Mouse (Mus musculus): ENCODE data around the gene Dnajc6. TPM values are rescaled to one million over a fixed set of nuclear protein-coding genes. Genes with fewer than 3 reads are reported as not detected.

Gene Dnajc6
- total RNA-seq, 2 experiments from 2014 or later: 1.3 to 3.4 TPM

DNA sequence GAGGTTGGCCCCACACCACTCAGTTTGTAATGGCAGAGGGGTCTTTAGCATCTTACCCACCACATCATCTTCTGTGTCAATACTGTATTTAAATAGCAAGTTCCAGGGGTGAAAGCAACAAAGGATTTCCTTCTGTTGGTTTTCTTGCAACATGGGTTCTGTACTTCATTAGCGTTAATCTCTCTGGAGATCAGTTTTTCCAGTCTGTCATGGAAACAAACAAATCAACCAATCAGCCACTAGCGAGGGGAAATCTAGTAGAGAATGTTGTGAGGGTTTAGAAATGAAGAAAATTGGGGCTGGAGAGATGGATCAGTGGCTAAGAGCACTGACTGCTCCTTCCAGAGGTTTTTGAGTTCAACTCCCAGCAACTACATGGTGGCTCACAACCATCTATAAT lies 9.5 kb downstream of the Dnajc6 start:
- no peak for ATAC-seq (replicated peaks; ENCODE audit: low FRiP score, poor library complexity, severe bottlenecking)

GRCm38 (mm10) chr4:101506372-101506771 lies 9.9 kb downstream of the Dnajc6 start:
- no peak for ATAC-seq (replicated peaks; ENCODE audit: low FRiP score, poor library complexity, severe bottlenecking)

DNA sequence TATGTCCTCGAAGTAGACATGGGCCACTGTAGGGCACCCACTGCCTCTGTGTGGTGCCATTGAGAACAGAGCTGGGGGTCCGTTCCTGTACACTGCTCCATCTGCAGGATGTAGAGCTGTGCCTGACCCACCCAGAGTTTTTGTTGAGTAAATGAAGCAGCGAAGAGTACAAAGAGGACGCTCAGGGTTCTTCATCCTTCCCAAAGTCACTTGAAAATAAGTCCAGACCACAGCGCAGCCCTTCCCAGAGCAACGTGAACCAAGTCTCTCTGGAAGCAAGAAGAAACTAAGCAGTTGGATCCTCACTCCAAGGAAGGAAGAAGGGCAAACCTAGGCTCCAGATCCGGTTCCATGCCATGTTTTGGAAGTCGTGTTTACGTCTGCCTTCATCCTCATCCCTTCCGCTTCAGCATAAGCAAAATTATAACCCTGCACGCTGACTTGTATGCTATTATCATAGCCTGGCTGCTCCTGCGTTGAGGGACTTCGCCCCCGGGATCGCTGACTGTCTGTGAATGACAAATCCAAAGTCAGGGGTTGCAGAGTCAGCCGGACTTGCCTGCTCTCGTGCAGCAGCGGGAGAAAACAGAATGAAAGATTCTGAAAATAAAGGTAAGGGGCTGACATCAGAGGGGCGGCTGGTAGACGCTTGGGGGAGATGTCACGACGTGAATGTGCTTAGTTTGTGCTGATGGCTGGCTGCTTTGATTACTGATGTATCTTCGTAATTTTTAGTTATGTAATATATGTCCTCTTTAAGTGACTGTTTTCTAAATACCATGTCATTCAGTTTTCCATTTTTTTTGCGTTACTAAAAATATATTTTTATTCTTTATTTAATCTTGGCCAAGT lies 11.3 kb downstream of the Dnajc6 start:
- ATAC-seq (replicated peaks; ENCODE audit: low FRiP score, poor library complexity, severe bottlenecking): peak; percentile 37; the same call in 1 of the 2 replicates

DNA sequence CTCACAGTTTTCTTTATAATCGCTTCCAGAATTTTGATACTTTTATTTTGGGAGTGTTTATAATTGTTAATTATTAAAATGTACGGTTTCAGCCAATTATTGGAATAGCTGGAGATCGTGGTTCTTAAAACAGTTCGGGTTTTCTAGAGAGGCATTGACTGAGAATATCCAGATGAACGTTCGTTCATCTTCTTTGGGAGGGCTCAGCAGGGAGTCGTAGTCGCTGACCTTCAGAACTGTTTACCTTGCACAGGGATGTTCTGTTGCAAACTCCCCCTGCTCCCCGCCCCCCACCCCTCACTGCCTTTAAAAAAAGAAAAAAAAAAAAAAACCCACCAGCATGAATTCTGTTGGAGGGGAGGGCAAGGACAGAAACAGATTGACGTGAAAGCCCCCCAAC lies 12.0 kb downstream of the Dnajc6 start:
- no peak for ATAC-seq (replicated peaks; ENCODE audit: low FRiP score, poor library complexity, severe bottlenecking)

- ATAC-seq (replicated peaks; ENCODE audit: low FRiP score, poor library complexity, severe bottlenecking): peak; percentile 54
Measured at GRCm38 (mm10) chr4:101508851-101509577, 12.6 kb downstream of the Dnajc6 start.

GRCm38 (mm10) chr4:101510111-101510903 lies 13.9 kb downstream of the Dnajc6 start:
- ATAC-seq (replicated peaks; ENCODE audit: low FRiP score, poor library complexity, severe bottlenecking): peak; percentile 47

DNA sequence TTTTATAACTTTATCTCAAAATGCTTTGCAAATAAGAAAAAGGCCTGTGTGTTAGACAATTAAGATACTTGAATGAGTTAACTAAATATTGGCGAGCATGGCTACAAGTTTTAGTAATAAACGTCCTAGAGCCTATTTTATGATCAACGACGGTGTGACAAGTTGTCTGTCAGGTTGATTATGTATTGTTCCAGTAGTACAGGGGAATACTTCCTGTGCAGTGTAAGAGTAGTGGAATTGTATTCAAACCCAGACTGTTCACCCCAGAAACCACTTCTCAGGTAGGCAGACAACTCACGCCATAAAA lies 14.4 kb downstream of the Dnajc6 start:
- peak; percentile 12; the same call in 1 of the 2 replicates for ATAC-seq (replicated peaks; ENCODE audit: low FRiP score, poor library complexity, severe bottlenecking)

DNA sequence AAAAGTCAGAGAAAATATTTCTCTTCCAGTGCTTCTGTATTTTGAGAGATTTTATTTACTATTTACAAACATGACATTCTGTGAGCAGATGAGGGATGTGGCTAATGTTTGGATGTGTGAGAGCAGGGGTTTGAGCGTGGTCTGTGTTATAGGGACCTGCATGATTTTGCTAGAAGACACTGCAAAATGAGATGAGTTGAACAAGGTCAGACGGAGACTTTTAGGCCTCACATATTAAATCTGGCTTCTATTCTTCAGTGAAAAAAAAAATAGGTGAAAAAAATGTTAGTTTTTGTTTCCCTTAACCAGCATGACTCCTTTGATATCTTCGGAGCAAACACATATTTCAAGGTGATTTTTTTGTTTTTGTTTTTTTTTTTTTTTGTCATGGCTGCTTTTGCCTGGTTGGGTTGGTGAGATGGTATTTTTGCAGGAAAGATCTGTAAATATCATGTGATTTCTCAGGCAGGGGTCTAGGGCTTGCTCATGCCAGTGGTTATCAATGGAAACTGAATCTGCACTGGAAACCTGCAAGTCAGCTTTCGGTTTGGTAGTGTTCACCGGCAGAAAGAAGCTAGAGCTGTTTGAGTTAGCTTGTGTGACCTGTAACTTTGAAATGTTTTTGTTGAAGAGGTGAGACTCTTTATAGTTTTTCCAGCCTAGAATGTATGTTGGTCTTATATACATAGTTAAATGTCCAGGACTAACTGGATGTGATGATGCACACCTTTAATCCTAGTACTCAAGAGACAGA lies 15.5 kb downstream of the Dnajc6 start:
- 0 out of 2 replicates have a peak, but pooled peaks have one; percentile 35 for ATAC-seq (replicated peaks; ENCODE audit: low FRiP score, poor library complexity, severe bottlenecking)

- no peak for ATAC-seq (replicated peaks; ENCODE audit: low FRiP score, poor library complexity, severe bottlenecking)
Measured at GRCm38 (mm10) chr4:101513251-101513650, 16.8 kb downstream of the Dnajc6 start.

DNA sequence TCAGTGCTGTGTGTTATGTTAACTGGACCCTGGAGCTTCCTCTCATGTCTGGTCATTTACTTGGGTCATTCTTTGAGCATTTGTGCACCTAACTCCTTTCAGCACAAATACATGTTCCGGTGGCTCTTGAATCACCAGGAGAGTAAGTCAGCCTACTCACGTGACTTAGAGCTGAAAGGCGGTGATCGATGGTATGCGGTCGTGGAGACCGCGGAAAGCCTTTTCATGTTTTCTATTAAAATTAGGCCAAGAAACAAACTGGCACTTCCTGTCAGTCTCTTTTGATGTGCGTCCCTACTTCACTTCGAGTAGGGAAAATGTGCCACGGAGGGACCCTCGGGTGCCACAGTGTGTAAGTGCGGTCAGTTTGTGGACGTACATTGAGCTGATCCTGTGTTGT lies 19.4 kb downstream of the Dnajc6 start:
- no peak for ATAC-seq (replicated peaks; ENCODE audit: low FRiP score, poor library complexity, severe bottlenecking)

GRCm38 (mm10) chr4:101516434-101517168 lies 20.2 kb downstream of the Dnajc6 start:
- no peak for ATAC-seq (replicated peaks; ENCODE audit: low FRiP score, poor library complexity, severe bottlenecking)

GRCm38 (mm10) chr4:101531901-101532300 lies 35.5 kb downstream of the Dnajc6 start:
- no peak for ATAC-seq (replicated peaks; ENCODE audit: low FRiP score, poor library complexity, severe bottlenecking)

DNA sequence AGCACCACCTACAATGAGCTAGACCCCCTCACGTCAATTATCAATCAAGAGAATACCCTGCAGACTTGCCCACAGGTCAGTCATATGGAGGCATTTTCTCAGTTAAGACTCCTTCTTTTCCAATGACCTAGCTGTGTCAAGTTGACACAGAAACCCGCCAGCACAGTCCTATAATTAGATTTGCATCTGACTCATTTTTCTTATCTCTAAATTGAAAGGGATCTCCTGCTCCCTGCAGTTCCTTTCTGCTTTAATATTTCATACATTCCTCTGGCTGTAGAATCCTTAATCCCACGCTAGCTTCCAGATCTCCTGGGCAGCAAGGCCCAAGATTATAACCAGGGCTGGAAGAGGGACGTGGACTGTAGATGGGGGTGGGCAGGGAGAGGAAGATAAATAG lies 44.1 kb downstream of the Dnajc6 start:
- no peak for ATAC-seq (replicated peaks; ENCODE audit: low FRiP score, poor library complexity, severe bottlenecking)

DNA sequence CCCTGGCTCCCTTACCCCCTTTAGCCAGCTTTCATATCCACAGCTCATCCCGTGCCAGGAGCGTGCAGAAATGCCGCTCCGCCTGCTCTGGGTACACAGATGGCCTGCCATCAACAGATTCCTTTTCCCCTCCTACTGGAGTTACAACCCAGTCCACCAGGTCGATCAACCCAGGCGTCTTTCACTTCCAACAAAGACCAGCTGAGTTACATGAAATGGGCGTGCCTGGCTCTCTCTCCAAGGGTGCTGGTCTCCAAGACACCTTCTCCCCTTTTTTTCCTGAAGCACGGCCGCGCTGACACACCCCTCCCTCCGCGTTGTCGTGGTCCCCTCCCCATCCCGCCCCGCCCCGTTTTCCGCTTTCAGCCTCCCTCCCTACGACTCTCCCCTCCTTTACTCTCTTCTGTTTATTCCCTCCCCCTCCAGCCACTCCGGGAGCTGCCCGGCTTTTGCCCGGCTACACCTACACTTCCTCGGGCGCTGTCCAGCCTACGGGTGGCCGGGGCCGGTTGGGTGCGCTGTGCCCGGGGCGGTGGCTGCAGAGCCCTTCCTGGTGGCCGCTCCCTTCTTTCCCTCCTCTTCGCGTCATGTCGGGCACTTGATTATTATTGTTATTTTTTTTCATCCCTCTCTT lies 53.6 kb downstream of the Dnajc6 start:
- 0 out of 2 replicates have a peak, but pooled peaks have one; percentile 35 for ATAC-seq (replicated peaks; ENCODE audit: low FRiP score, poor library complexity, severe bottlenecking)

GRCm38 (mm10) chr4:101550671-101551161 lies 54.3 kb downstream of the Dnajc6 start:
- ATAC-seq (replicated peaks; ENCODE audit: low FRiP score, poor library complexity, severe bottlenecking): 0 out of 2 replicates have a peak, but pooled peaks have one; percentile 40

DNA sequence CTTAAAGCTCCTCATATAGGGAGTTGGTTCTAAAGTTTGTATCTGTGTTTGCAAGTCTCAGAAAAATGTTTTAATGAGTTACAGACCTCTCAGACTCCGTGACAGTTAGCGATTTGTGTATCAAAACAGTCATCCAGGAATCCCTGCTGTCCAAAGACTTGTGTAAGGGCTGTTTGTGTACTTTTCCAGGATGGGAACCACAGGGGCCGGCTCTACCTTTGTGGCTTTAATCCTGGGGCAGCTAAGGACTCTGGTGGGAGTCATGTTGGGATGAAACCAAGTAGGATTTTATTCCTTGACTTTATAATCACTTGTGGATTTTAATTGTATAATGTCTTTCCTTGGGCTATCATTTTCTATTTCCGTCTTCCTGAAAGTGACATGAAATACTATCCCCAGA lies 55.0 kb downstream of the Dnajc6 start:
- ATAC-seq (replicated peaks; ENCODE audit: low FRiP score, poor library complexity, severe bottlenecking): no peak

- ATAC-seq (replicated peaks; ENCODE audit: low FRiP score, poor library complexity, severe bottlenecking): no peak
Measured at GRCm38 (mm10) chr4:101552372-101552771, 55.9 kb downstream of the Dnajc6 start.

- ATAC-seq (replicated peaks; ENCODE audit: low FRiP score, poor library complexity, severe bottlenecking): no peak
Measured at GRCm38 (mm10) chr4:101555016-101555415, 58.6 kb downstream of the Dnajc6 start.

Data from erythroid progenitor cell, adult 5-6 weeks (primary cell).